Mouse (Mus musculus) forebrain, embryonic 14.5 days (tissue): ENCODE measurements around the gene Nxt2. TPM values are rescaled to one million over a fixed set of nuclear protein-coding genes. Genes with fewer than 3 reads are reported as not detected.
"Not testable (repeated sequence)": the region's sequence is repeated elsewhere in the genome, so short reads cannot be mapped to it uniquely, and the experiment has no call there.

Experiments
- ATAC-seq: fragments of 200-750 bp; cut with Nextera tagmentation; 2 replicates; pipeline ENCODE4 v1.8.0; 2017; ENCODE audit warnings: mild to moderate bottlenecking, moderate library complexity
- DNase-seq: peaks from one replicate; pipeline ENCODE4 v3.0.0-alpha.2; 2015; ENCODE audit warnings: low spot score
- H3K27ac ChIP-seq: fragments of 300-500 bp; sonication (generic); 2 replicates; pipeline ENCODE4 v1.5.1; 2014; ENCODE audit warnings: low read depth, mild to moderate bottlenecking, control low read depth, low read length, moderate library complexity
- H3K27me3 ChIP-seq: fragments of 300-500 bp; sonication (generic); replicated peaks from 2 replicates; pipeline ENCODE4 v1.6.1; 2014; ENCODE audit warnings: low read length, control low read depth, mixed read lengths; ENCODE audit not compliant: control insufficient read depth, insufficient read depth
- H3K36me3 ChIP-seq: fragments of 300-500 bp; sonication (generic); 2 replicates; pipeline ENCODE4 v1.6.1; 2014; ENCODE audit warnings: low read length, control low read depth; ENCODE audit not compliant: control insufficient read depth, insufficient read depth
- H3K4me1 ChIP-seq: fragments of 300-500 bp; sonication (generic); 2 replicates; pipeline ENCODE4 v1.6.1; 2014; ENCODE audit warnings: antibody characterized with exemption, low read length, control low read depth; ENCODE audit not compliant: control insufficient read depth, insufficient read depth
- H3K4me2 ChIP-seq: fragments of 300-500 bp; sonication (generic); 2 replicates; pipeline ENCODE4 v1.6.1; 2014; ENCODE audit warnings: mild to moderate bottlenecking, control low read depth, low read length
- H3K4me3 ChIP-seq: fragments of 300-500 bp; sonication (generic); 2 replicates; pipeline ENCODE4 v1.5.1; 2014; ENCODE audit warnings: low read depth, low read length, control low read depth
- H3K9ac ChIP-seq: fragments of 300-500 bp; sonication (generic); 2 replicates; pipeline ENCODE4 v1.6.1; 2014; ENCODE audit warnings: mild to moderate bottlenecking, low read length, control low read depth, moderate library complexity
- H3K9me3 ChIP-seq: fragments of 300-500 bp; sonication (generic); replicated peaks from 2 replicates; pipeline ENCODE4 v1.6.1; 2016; ENCODE audit warnings: low read length, control low read depth, mixed read lengths; ENCODE audit not compliant: control insufficient read depth
- WGBS: fragments of 180-500 bp; shearing (Covaris S2); extraction: QIAGEN DNeasy Blood & Tissue Kit; methylation state at CpG from one replicate; pipeline ENCODE4 v1.1.7; 2014; 5-methylcytosine and 5-hydroxymethylcytosine counted together
- polyA plus RNA-seq: library from polyadenylated mRNA; unstranded; fragments of >200 nt; fragmentation: Nextera tagmentation; extraction: Ambion mirVana; gene quantifications from 2 replicates; pipeline ENCODE4 v1.2.1, GENCODE M21; 2014

Nxt2 gene
- polyA plus RNA-seq, 1 experiment from 2014 or later = 27.0 TPM

DNA sequence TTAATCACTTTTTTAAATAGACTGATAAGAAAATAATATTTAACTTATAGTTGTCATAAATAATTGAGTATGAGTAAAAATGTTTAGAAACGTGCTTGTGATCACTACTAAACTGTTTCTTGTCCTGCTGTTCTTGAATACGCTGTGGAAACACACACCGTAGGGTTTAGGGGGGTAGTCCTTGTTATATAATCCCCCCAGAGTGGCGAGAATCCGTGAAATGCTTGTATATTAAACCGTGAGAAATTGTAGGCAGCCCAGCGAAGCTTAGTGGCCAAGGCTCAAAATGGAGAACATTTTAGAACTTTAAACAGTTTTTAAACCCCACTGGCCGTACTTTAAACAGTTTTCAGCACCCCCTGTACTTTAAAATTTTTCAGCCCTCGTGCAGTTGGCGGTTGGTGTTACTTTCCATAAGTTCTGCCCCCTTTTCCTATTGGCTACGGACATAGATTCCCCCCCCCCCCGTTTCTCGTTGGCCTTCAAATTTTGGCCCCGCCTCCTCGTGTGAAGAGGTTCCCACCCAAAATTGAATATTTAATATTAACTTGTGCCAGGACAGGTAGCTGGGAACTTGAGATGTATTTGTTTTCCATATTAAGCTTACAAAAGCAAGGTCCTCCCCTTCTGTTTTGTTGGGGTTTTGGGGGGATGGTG lies 956 bp downstream of the Nxt2 start:
- ATAC-seq (peak; percentile 57), DNase-seq (peak; percentile 67)
- Histone ChIP-seq H3K27ac (peak overlapping the region; percentile 83; the same call in 1 of the 2 replicates), H3K4me2 (peak overlapping the region; percentile 48), H3K4me3 (peak overlapping the region; percentile 43), H3K27me3 (no peaks in the 10 kb centered on the region), H3K4me1 (no peaks in the 10 kb centered on the region), H3K9me3 (no peaks in the 10 kb centered on the region), H3K36me3 (no peaks in the 10 kb centered on the region), H3K9ac (peak overlapping the region; percentile 52; the same call in 1 of the 2 replicates)
- WGBS = 34% methylated on average over 15 of the region's 15 CpGs

DNA sequence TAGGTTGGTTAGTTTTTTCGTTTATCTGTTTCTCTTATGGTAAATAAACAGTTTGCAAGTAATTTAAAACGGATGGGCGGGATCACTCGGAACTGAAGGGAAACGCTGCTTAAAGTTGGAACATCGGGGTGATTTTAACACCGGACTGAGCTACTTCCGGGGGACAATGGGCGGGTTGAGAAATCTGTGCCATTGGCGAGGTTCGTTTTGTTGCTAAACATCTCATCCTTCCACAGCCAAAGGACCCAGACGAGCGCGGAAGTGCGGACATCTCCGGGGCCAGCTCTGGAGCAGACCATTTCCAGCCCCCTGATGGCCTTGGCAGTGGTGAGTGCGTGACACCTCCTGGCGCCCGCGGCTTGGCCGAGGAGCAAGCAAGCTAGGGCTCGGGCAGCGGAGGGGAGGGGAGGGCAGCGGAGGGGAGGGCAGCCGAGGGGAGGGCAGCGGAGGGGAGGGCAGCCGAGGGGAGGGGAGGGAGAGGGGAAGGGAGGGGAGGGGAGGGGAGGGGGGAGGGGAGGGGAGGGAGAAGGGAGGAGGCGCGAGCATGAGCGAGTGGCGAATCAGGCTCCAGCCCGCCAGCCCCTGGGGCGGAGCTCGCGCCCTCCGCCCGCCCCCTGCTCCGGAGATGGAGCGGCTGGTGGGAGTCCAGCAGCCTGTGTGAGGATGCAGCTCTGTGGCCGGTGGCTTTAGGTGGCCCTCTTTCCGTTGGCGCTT lies 1.6 kb downstream of the Nxt2 start:
- Histone ChIP-seq H3K4me1 (no peaks in the 10 kb centered on the region), H3K4me2 (peak overlapping the region; percentile 48), H3K27ac (peak overlapping the region; percentile 83), H3K27me3 (no peaks in the 10 kb centered on the region), H3K36me3 (no peaks in the 10 kb centered on the region), H3K9ac (peak overlapping the region; percentile 52), H3K9me3 (no peaks in the 10 kb centered on the region), H3K4me3 (peak overlapping the region; percentile 43)
- 30% methylated on average over 36 of the region's 42 CpGs for WGBS
- ATAC-seq (peak; percentile 99), DNase-seq (peak; percentile 85)

DNA sequence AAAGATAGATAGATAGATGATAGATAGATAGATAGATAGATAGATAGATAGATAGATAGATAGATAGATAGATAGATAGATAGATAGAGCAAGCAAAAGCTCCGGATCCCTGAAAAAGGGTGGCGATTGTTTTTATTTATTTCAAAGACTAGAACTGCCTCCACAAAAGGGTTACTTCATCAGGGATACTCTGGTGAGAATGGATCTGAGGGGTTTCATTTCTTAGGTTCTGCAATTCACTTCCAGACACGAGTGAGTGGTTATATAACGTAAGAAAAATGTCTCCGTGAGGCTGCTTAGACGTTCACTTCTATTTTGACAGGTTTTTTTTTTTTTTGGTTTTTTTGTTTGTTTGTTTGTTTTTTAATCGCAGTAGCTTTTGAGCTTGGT lies 2.2 kb downstream of the Nxt2 start:
- H3K4me1 ChIP-seq = no peaks in the 10 kb centered on the region
- ATAC-seq (peak; percentile 32; the same call in 1 of the 2 replicates), DNase-seq (no peak)
- H3K4me3 ChIP-seq = peak overlapping the region; percentile 43
- no peaks in the 10 kb centered on the region for H3K36me3 ChIP-seq
- H3K27me3 ChIP-seq = no peaks in the 10 kb centered on the region
- 43% methylated on average over 7 of the region's 7 CpGs for WGBS
- H3K9ac ChIP-seq = peak overlapping the region; percentile 46
- H3K27ac ChIP-seq = no peak overlapping the region
- H3K4me2 ChIP-seq = peak overlapping the region; percentile 40
- H3K9me3 ChIP-seq = no peaks in the 10 kb centered on the region

DNA sequence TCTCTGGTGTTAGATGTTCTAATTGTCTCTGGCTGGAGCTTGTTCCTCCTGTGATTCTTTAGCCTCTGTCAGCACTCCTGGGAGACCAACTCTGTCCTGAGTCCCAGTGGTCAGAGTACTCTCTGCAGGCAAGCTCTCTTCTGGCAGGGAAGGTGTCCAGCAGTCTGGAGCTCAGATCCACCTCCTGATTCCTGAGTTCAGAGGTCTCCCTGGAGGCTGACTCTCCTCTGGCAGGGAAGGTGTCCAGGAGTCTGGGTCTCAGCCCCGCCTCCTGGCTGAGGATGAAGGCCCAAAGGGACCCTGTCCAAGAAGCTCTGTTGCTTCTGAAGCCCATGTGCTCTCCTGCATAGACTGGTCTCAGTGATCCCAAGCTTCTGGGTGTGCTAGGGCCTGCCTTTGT lies 9.6 kb downstream of the Nxt2 start:
- not testable (repeated sequence) for H3K27ac ChIP-seq, H3K4me3 ChIP-seq, H3K36me3 ChIP-seq, DNase-seq, H3K4me1 ChIP-seq, H3K27me3 ChIP-seq, ATAC-seq, H3K9ac ChIP-seq, H3K9me3 ChIP-seq, H3K4me2 ChIP-seq
- 84% methylated on average over 1 of the region's 1 CpGs for WGBS

DNA sequence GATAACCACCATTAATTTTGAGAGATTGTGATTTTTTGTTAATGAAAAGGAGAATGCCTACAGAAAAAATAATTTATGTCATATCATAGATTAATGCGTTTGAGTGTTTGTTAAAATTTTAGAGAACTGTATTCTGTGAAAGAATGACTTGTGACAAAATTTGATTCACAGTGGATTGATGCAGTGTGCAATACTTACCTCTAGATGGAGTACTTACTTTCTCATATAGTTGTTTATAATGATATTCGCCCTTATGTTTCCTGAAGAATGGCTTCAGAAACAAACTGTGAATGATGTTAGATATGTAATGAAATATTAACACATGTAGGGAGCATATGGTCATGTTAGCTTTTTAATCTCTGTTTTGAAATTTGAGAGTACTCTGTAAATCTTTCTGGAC lies 10.5 kb downstream of the Nxt2 start:
- Histone ChIP-seq H3K27me3 (no peaks in the 10 kb centered on the region), H3K9me3 (no peaks in the 10 kb centered on the region), H3K9ac (no peak overlapping the region), H3K4me3 (no peak overlapping the region), H3K27ac (no peak overlapping the region), H3K4me1 (no peaks in the 10 kb centered on the region), H3K36me3 (no peaks in the 10 kb centered on the region), H3K4me2 (no peak overlapping the region)
- WGBS = 57% methylated on average over 2 of the region's 2 CpGs
- ATAC-seq (no peak), DNase-seq (peak; percentile 31)

DNA sequence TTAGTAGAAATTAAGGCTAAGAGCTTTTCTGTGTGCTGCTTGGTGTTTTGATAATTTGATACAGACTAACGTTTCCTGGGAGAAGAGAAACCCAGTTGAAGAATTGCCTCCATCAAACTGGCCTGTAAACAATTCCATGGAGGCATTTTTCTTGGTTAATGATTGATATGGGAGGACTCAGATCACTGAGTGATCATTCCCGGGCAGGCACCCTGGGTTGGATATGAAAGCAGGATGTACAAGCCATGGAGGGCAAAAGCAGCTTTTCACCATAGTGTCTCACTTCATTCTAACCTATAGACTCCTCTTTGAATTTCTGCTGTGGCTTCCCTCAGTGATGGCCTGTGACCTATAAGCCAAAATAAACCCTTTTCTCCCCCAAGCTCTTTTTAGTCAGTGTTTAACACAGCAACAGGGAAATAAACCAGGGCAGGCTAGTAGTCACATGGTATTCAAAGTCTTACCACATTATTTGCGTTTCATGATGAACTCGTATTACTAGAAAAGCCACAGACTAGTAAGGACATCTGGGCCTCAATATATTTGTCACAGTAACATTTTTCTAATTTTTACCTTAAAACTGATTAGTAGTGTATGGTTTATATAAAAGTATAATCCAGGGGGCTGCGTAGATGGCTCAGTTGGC lies 19.2 kb downstream of the Nxt2 start:
- no peak overlapping the region for H3K4me2 ChIP-seq
- WGBS = 77% methylated on average over 5 of the region's 5 CpGs
- no peaks in the 10 kb centered on the region for H3K9me3 ChIP-seq
- DNase-seq (no peak), ATAC-seq (no peak)
- H3K4me3 ChIP-seq = no peak overlapping the region
- H3K36me3 ChIP-seq = no peaks in the 10 kb centered on the region
- no peaks in the 10 kb centered on the region for H3K4me1 ChIP-seq
- no peaks in the 10 kb centered on the region for H3K27me3 ChIP-seq
- no peak overlapping the region for H3K27ac ChIP-seq
- H3K9ac ChIP-seq = no peak overlapping the region

DNA sequence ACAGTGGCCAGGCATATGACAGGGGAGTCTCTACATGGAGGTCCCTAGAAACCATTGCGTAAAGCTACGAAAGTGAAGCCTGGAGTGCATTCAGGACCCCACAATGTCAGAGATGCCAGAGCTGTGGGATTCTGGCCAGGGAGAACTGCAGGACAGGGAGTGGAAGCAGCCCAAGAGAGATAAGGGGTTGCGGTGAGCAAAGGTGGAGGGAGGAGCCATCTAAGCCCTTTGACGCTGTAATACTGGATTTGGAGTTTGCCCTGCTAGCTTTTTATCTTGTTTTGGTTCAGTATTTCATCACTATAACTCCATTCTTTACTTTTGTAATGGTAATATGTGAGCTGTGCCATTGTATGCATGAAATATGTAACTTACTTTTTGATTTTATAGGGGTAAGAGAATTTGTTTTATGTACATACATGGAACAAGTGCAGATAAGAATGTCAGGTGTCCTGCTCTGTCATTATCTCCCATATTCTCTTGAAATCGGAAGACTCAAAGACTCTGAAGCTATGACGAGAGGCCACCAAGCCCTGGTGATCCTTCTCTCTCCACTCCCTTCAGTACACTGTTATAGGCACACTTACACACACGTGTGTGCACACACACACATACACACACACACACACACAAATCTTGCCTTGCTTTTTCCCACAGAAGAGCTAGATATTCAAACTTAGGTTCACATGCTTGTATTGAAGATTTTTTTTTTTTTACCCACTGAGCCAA lies 23.6 kb downstream of the Nxt2 start:
- Histone ChIP-seq H3K9ac (no peak overlapping the region), H3K27me3 (no peaks in the 10 kb centered on the region), H3K4me1 (no peaks in the 10 kb centered on the region), H3K36me3 (no peaks in the 10 kb centered on the region), H3K9me3 (no peaks in the 10 kb centered on the region), H3K4me2 (no peak overlapping the region), H3K27ac (no peak overlapping the region), H3K4me3 (no peak overlapping the region)
- DNase-seq (no peak), ATAC-seq (no peak)
- WGBS = 83% methylated on average over 7 of the region's 7 CpGs

DNA sequence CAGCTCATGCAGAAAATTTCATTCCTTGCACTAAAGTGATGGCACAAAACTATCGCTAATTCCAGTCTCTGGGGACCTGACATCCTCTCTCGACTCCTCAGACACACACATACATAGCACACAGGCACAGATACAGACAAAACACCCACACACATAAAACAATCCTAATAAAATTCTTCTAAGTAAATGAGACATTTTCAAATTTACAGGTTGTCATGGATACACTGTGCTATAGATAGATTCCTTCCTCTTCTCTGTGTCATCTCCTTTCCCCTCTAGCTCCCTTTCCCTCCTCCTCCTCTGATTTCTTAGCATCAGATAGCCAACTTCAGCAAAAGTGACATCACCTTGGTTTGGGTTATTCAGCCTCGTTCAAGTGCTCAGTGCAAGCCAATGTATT lies 49.5 kb downstream of the Nxt2 start:
- no peak overlapping the region for H3K27ac ChIP-seq
- no peaks in the 10 kb centered on the region for H3K36me3 ChIP-seq
- H3K4me3 ChIP-seq = no peak overlapping the region
- H3K27me3 ChIP-seq = no peaks in the 10 kb centered on the region
- no peaks in the 10 kb centered on the region for H3K4me1 ChIP-seq
- 76% methylated on average over 3 of the region's 3 CpGs for WGBS
- H3K4me2 ChIP-seq = no peak overlapping the region
- ATAC-seq = no peak
- no peak for DNase-seq
- H3K9ac ChIP-seq = no peak overlapping the region
- no peaks in the 10 kb centered on the region for H3K9me3 ChIP-seq
